Mouse (Mus musculus): ENCODE measurements around the gene Dohh.

DNA sequence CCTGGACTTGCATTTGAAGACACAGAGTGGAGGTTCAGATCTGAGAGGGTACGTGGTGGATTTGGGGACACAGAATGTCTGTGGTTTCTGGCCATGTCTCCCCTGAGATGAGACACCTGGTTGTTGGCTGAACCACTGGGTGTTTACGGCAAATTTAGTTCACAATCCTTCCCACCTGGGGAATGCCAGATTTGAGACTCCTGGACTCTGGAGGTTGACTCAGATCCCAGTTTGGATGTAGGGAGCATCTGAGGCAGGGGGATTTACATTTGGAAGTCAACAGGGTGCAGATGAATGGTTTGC is 6.9 kb upstream of the Dohh start:
- TF ChIP-seq EP300 (IDR thresholded peaks at IDR 0.05) (no peak), CTCF (IDR thresholded peaks at IDR 0.05) (no peak)
